Mouse (Mus musculus): Measurements from ENCODE around the gene Glyatl3. TPM values are rescaled to one million over a fixed set of nuclear protein-coding genes. Genes with fewer than 3 reads are reported as not detected.
A peak's percentile ranks its signal among the peaks of the same experiment; 100 is the strongest.

Glyatl3 gene
- total and polyA plus RNA-seq, 2 experiments from 2014 or later = not detected

GRCm38 (mm10) chr17:40887849-40888536 lies 26.2 kb downstream of the Glyatl3 start:
- no peak overlapping the region for H3K27ac ChIP-seq (ENCODE audit: low read depth)
- H3K4me2 ChIP-seq (ENCODE audit: low read depth, low read length) = no peak overlapping the region
- no peaks in the 10 kb centered on the region for H3K36me3 ChIP-seq (replicated peaks; ENCODE audit: control insufficient read depth, insufficient read depth, low read length)
- H3K9ac ChIP-seq (replicated peaks; ENCODE audit: low read depth, low read length) = no peak overlapping the region
- no peaks in the 10 kb centered on the region for H3K4me1 ChIP-seq (ENCODE audit: control insufficient read depth, insufficient read depth)
- WGBS = 72% methylated on average over 4 of the region's 4 CpGs
- TF ChIP-seq CTCF (IDR thresholded peaks at IDR 0.05; ENCODE audit: low read depth) (no peak), EP300 (IDR thresholded peaks at IDR 0.05; ENCODE audit: low read depth) (no peak)
- H3K4me3 ChIP-seq (ENCODE audit: low read depth, low read length) = no peak overlapping the region
- no peaks in the 10 kb centered on the region for H3K9me3 ChIP-seq (replicated peaks; ENCODE audit: control insufficient read depth, low read length)
- no peak for DNase-seq (ENCODE audit: low spot score)
- H3K27me3 ChIP-seq (ENCODE audit: control insufficient read depth, insufficient read depth, low read length) = no peaks in the 10 kb centered on the region
- no peak for ATAC-seq (ENCODE audit: insufficient read depth, low read depth)

GRCm38 (mm10) chr17:40885155-40885554 lies 29.0 kb downstream of the Glyatl3 start:
- DNase-seq (ENCODE audit: low spot score) (no peak), ATAC-seq (ENCODE audit: insufficient read depth, low read depth) (no peak)
- Histone ChIP-seq H3K4me1 (ENCODE audit: control insufficient read depth, insufficient read depth) (peaks cover 4% of the 10 kb centered on the region), H3K4me3 (ENCODE audit: low read depth, low read length) (no peak overlapping the region), H3K27ac (ENCODE audit: low read depth) (no peak overlapping the region), H3K27me3 (ENCODE audit: control insufficient read depth, insufficient read depth, low read length) (no peaks in the 10 kb centered on the region), H3K36me3 (replicated peaks; ENCODE audit: control insufficient read depth, insufficient read depth, low read length) (no peaks in the 10 kb centered on the region), H3K9me3 (replicated peaks; ENCODE audit: control insufficient read depth, low read length) (no peaks in the 10 kb centered on the region), H3K9ac (replicated peaks; ENCODE audit: low read depth, low read length) (no peak overlapping the region), H3K4me2 (ENCODE audit: low read depth, low read length) (no peak overlapping the region)
- TF ChIP-seq EP300 (IDR thresholded peaks at IDR 0.05; ENCODE audit: low read depth) (no peak), CTCF (IDR thresholded peaks at IDR 0.05; ENCODE audit: low read depth) (no peak)
- WGBS = 76% methylated on average over 4 of the region's 4 CpGs

GRCm38 (mm10) chr17:40882172-40882571 lies 32.0 kb downstream of the Glyatl3 start:
- Histone ChIP-seq H3K9me3 (replicated peaks; ENCODE audit: control insufficient read depth, low read length) (no peaks in the 10 kb centered on the region), H3K4me2 (ENCODE audit: low read depth, low read length) (no peak overlapping the region), H3K27me3 (ENCODE audit: control insufficient read depth, insufficient read depth, low read length) (no peaks in the 10 kb centered on the region), H3K27ac (ENCODE audit: low read depth) (no peak overlapping the region), H3K36me3 (replicated peaks; ENCODE audit: control insufficient read depth, insufficient read depth, low read length) (no peaks in the 10 kb centered on the region), H3K4me3 (ENCODE audit: low read depth, low read length) (no peak overlapping the region), H3K4me1 (ENCODE audit: control insufficient read depth, insufficient read depth) (peaks cover 23% of the 10 kb centered on the region), H3K9ac (replicated peaks; ENCODE audit: low read depth, low read length) (no peak overlapping the region)
- DNase-seq (ENCODE audit: low spot score) (no peak), ATAC-seq (ENCODE audit: insufficient read depth, low read depth) (no peak)
- WGBS = 86% methylated on average over 6 of the region's 6 CpGs
- no peak for TF ChIP-seq EP300 (IDR thresholded peaks at IDR 0.05; ENCODE audit: low read depth)
- TF ChIP-seq CTCF (IDR thresholded peaks at IDR 0.05; ENCODE audit: low read depth) = no peak

GRCm38 (mm10) chr17:40879924-40880691 lies 34.0 kb downstream of the Glyatl3 start, which contains the start of gene 9130008F23Rik:
Gene 9130008F23Rik, minus strand, starts transcription at chr17:40880559.
- H3K4me3 ChIP-seq (ENCODE audit: low read depth, low read length) = peak within 1 kb of the TSS; percentile 80
- H3K27me3 ChIP-seq (ENCODE audit: control insufficient read depth, insufficient read depth, low read length) = no peaks in the 10 kb centered on the region
- peak; percentile 57 for DNase-seq (ENCODE audit: low spot score)
- peak within 1 kb of the TSS; percentile 59 for H3K27ac ChIP-seq (ENCODE audit: low read depth)
- H3K9ac ChIP-seq (replicated peaks; ENCODE audit: low read depth, low read length) = peak within 1 kb of the TSS; percentile 69
- H3K4me1 ChIP-seq (ENCODE audit: control insufficient read depth, insufficient read depth) = peaks cover 23% of the 10 kb centered on the region
- ATAC-seq (ENCODE audit: insufficient read depth, low read depth) = peak; percentile 81
- H3K9me3 ChIP-seq (replicated peaks; ENCODE audit: control insufficient read depth, low read length) = no peaks in the 10 kb centered on the region
- peak within 1 kb of the TSS; percentile 66 for H3K4me2 ChIP-seq (ENCODE audit: low read depth, low read length)
- H3K36me3 ChIP-seq (replicated peaks; ENCODE audit: control insufficient read depth, insufficient read depth, low read length) = 0 out of 2 replicates have a peak, but pooled peaks cover 12% of the 10 kb centered on the region
- WGBS = under 1% methylated on average over 40 of the region's 40 CpGs
- TF ChIP-seq EP300 (IDR thresholded peaks at IDR 0.05; ENCODE audit: low read depth) = no peak
- no peak for TF ChIP-seq CTCF (IDR thresholded peaks at IDR 0.05; ENCODE audit: low read depth)

GRCm38 (mm10) chr17:40879528-40879923 lies 34.6 kb downstream of the Glyatl3 start:
- ATAC-seq (ENCODE audit: insufficient read depth, low read depth) (no peak), DNase-seq (ENCODE audit: low spot score) (no peak)
- WGBS = 2% methylated on average over 6 of the region's 6 CpGs
- Histone ChIP-seq H3K4me1 (ENCODE audit: control insufficient read depth, insufficient read depth) (peaks cover 23% of the 10 kb centered on the region), H3K27me3 (ENCODE audit: control insufficient read depth, insufficient read depth, low read length) (no peaks in the 10 kb centered on the region), H3K4me3 (ENCODE audit: low read depth, low read length) (peak overlapping the region; percentile 80), H3K9me3 (replicated peaks; ENCODE audit: control insufficient read depth, low read length) (no peaks in the 10 kb centered on the region), H3K36me3 (replicated peaks; ENCODE audit: control insufficient read depth, insufficient read depth, low read length) (0 out of 2 replicates have a peak, but pooled peaks cover 12% of the 10 kb centered on the region), H3K9ac (replicated peaks; ENCODE audit: low read depth, low read length) (peak overlapping the region; percentile 69), H3K27ac (ENCODE audit: low read depth) (peak overlapping the region; percentile 59), H3K4me2 (ENCODE audit: low read depth, low read length) (peak overlapping the region; percentile 66)
- TF ChIP-seq CTCF (IDR thresholded peaks at IDR 0.05; ENCODE audit: low read depth) (no peak), EP300 (IDR thresholded peaks at IDR 0.05; ENCODE audit: low read depth) (no peak)

Data from heart, postnatal 0 days (tissue).